Mouse (Mus musculus) CD8-positive naive resting alpha-beta T cell, adult 2 months (primary cell): ENCODE results near the gene Arid1b.

Source experiments
- DNase-seq, 2 experiments: peaks; one replicate each; pipeline ENCODE4 v3.0.0; 2022; ENCODE audit warnings: low read depth in 2 of 2, low spot score in 2 of 2

Gene Arid1b

DNA sequence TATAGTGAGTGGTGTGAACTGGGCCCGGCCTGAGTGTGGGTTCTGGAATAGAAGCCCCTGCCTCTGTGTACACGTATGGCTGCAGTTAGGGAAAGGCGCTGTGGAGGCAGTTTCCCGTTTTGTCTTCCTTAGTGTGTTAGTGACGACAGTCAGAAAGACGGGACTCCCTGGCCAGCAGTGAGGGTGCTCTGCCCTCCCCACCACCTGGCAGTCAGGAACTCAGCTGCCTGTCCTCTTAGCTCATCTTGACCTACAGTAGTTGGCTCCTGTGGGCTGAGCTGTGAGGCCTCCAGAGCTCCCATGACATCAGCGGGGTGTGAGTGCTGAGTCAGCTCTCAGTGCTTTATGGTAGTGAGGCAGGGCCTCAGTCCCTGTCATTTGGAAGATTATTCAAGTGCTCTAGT, 156.5 kb downstream of the Arid1b start:
- no peak for DNase-seq

GRCm38 (mm10) chr17:5151852-5152251, 157.7 kb downstream of the Arid1b start:
- DNase-seq: no peak

DNA sequence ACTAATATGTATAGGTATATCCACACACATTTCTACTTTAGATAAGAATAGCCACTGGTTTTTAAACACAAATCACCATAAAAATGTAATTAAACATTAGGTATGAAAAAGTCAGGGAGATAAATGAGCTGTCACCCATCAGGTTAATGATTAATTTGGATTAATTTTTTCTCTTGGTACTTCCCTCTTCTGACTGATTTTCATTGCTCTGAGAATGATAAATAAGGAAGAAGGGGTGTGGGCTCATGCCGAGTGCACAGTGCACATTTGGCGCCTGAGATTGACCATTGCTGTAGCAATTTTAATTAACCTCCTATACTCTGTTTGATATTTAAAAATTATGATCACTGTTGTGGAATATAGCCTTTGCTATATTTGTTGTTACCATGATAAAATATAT, 159.3 kb downstream of the Arid1b start:
- DNase-seq: no peak

- DNase-seq: no peak
These were observed 160.2 kb downstream of the Arid1b start for GRCm38 (mm10) chr17:5154322-5154721.

DNA sequence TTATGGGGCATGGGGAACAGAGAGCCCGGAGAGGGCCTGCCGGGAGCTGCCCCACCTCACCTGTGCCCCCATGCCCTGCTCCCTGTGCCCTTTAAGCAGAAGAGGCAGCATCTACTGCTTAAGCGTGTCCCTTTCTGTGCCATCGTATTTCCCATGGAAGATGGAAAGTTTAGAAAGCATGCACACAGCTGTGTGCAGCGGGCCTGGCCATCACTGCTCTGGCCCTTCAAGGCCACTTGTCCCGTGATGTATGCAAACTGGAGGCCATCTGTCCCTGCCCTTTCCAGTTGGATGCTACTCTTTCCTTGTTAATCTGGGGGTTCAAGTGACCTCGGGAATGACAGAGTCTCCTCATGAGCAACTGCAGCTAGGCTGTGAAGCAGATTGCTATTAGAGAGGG, 163.5 kb downstream of the Arid1b start:
- DNase-seq: no peak

- DNase-seq: no peak
These were observed 168.4 kb downstream of the Arid1b start for GRCm38 (mm10) chr17:5162525-5162924.

DNA sequence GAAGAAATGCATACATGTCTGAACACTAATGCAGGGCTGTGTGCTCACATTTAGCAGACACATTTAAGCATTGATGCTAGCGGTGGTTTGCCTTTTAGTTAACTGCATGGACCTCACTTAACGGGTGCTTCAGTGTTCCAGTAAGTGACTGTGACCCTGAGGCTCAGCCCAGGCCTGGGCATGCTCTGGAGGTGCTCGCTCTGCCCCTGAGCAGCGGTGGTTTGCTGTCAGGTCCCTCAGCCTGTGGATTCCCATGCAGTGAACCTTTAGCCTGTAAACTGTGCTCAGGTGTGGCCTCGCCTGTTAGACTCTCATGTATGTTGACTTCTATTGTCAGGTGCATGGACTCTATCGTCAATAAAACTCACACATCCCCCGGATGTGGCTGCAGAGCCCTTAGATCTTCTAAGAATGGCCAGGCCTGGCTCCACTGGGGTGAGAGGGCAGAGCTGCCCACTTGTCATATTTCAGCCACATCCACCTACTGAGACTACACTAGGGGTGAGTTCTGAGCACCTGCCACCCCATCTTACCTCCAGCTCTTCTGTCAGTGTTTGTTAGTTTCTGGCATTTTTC, 169.2 kb downstream of the Arid1b start:
- no peak for DNase-seq

DNA sequence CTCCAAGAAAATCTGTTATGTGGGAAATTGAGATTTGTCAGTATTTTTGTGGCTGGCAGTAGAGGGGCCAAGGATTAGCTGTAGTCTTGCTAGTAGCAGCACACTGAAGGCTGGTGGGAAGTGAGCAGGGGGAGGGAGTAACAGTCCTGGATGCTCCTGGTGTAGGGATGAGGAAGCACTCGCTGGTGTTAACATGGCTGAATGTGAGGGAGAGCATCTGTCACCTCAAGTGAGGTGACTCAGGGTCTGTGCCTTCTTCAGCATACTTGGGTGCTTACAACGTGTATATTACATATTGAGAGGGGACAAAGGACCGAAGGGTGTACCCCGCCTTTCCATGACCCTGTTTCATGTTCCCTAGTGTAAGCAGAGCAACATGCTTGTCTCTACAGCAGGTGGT, 170.7 kb downstream of the Arid1b start:
- no peak for DNase-seq

GRCm38 (mm10) chr17:5165201-5165825, 171.2 kb downstream of the Arid1b start:
- DNase-seq: no peak

DNA sequence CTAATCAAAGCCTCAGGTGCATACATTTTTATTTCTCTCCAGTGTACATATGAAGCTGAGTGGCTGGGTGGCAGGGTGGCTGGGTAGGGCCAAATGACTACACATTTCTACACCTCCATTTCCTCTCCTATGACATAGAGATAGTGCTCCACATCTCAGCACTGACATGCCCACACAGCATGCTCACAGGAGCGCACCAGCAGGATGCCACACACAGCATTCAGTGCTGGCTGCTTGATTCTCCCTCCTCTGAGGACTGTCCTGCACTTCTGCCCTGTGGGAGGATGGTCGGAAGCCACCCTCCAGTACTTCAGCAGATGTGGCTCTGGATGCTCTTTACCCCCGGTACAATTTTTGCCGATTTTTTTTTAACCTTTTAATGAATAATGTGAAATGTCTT, 172.0 kb downstream of the Arid1b start:
- no peak for DNase-seq

DNA sequence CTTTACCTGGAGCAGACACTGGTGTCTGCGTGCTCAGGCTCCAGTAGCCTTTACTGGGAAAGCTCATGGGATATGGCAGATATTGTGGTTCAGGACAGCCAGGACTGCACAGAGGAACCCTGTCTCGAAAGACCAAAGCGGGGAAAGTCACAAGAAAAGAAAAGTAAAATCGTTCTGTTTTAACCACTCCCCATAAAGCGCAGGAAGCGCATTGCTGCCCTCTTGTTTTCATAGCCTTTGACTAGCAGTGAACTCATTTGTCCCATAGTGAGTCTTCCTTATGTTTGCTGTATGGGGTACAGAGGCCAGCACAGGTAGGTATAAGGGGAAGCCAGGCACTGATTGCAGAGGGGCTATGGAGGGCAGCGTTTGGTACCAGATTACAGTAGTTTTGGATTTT, 173.9 kb downstream of the Arid1b start:
- DNase-seq: no peak

DNA sequence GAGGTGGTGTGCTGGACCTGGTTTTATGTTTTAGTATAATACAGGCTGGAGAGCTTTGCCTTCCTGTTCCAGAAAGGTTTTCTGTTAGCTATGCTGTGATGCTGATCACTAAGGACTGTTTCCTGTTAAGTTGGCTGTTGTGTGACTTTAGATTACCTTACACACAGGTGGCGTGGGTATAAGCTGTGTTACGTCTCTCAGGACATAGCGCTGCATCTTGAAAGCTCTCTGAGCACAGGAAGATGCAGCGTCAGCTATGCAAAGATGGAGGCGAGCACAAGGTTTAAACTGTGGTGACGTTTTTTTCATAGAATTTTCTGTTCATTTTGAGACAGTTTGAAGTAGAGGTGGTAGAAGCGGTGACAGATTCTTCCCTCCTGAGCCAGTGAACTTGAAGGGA, 174.5 kb downstream of the Arid1b start:
- DNase-seq: no peak

DNA sequence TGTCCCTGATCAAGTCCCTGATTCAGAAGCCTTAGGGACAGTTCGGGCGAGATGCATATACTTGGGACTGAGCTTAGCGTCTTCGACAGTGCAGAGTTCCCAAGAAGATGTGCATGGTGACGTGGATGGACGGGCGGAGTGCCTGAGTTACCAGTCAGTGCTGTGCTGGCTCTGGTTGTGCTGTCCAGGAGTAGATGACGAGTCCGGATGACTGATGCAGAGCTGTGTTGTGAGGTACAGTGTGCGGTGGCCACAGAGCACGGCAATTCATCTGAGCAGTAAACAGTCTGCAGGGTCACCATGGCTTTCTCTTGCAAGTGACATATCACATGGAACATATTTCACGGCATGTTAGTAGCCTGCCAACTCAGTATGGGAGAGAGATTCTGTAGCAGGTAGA, 176.2 kb downstream of the Arid1b start:
- DNase-seq: no peak

DNA sequence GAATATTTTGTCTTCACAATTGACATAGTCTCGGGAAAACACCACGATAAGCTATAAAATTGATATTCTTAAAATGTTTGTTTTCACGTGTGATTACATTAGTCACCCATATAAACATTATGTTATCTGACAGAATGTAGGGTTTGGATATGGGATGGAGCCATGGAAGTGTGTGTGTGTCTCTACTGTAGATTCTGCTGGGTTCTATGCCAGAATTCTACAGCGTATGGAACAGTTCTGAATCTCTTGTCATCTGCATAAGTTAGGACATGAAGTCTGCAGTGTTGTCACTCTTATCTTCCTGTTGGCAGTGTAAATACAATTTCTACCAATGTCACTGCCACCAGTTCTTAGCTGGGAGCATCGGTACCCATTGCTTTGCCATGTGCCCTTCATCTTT, 177.3 kb downstream of the Arid1b start:
- no peak for DNase-seq

DNA sequence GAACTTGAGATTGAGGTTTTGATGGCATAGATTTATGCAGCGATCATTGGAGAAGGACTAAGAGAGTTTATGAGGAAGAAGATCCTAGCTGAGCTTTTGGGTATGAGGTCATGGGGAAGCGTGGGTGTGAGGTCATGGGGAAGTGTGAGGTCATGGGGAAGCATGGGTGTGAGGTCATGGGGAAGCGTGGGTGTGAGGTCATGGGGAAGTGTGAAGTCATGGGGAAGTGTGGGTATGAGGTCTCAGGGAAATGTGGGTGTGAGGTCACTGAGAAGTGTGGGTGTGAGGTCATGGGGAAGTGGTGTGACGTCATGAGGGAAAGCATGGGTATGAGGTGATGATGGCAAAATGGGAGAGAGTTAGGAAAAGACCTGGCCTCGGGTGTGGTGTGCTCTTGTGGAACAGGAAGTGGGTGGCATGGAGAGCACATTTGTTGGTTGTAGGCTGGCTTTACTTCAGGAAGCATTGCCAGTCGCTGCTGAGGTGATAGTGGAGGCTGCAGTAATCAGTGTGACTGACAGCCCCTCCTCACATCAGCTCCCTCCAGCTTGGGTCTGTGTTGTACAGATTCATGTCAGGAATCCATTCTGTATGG, 180.4 kb downstream of the Arid1b start:
- no peak for DNase-seq

DNA sequence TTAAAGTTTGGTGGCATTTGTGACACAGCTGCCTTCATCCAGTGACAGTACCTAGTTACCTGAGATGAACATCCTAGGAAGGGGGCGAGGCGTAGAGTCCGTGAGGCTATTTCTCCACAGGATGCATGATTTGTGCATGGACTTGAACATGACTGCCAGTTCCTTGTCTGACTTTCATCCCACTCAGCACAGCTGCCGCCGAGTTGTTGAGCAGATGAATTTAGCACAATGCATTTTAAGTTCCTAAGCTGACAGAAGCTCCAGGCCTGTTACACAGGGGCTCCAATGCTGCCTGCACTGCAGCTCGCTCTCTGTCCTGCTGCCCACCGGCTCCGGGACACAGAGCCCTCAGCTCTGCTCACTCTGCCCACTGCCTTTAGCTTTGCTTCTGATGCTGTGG, 181.4 kb downstream of the Arid1b start:
- DNase-seq: no peak

- no peak for DNase-seq
These were observed 182.2 kb downstream of the Arid1b start for GRCm38 (mm10) chr17:5176315-5176714.

DNA sequence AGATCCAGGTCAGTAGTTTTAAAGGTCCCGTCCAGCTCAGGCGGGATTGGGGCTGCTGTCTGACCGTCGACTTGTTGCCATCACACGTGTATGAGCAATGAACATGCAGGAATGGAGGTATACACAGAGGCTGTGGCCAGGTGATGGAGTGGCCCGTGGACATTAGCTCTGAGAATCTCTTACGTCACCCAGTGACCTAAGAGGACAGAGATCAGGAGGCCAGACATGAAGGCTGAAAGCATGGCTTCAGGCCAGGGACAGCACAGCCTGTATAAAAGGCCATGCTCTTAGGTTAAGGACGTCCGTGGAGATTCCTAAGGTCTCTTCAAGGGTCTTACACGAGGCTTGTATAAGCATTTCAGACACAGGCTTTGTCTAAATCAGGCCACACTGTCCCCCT, 184.4 kb downstream of the Arid1b start:
- DNase-seq: no peak

- no peak for DNase-seq
These were observed 184.9 kb downstream of the Arid1b start for GRCm38 (mm10) chr17:5179004-5179403.

GRCm38 (mm10) chr17:5179412-5179811, 185.3 kb downstream of the Arid1b start:
- DNase-seq: no peak

DNA sequence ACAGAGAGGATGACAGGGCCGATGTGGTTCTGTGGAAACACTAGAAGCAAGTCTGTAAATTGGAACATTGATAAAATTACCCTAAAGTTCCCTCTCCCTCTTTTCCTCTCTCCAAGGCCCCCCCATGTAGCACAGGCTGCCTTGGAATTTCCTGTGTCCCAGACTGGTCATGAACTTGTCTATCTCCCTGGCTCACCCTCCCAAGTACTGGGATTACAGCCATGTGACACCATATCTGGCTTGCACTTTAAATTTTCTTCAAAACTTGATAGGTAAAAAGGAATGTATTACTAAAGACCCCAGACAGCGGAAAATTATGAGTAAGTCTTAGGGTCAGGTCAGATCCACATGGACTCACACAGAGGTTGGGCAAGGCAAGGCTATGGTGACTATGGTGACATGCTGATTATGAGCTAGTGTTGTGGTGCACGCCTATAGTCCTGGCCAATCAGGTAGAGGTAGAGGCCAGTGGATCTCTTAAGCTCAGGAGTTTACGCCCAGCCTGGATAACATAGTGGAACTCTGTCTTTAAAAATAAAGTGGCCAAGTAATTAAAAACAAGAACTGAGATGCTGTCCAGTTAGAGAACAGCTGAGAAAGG, 185.9 kb downstream of the Arid1b start:
- DNase-seq: no peak

- DNase-seq: no peak
These were observed 186.8 kb downstream of the Arid1b start for GRCm38 (mm10) chr17:5180925-5181324.

- no peak for DNase-seq
These were observed 188.4 kb downstream of the Arid1b start for GRCm38 (mm10) chr17:5182493-5182892.
